Mouse (Mus musculus) layer of hippocampus, adult 11-12 months (tissue): ENCODE measurements around the gene Ube3b.
A peak's percentile ranks its signal among the peaks of the same experiment; 100 is the strongest.

Experiments used
- DNase-seq: peaks from one replicate; pipeline ENCODE4 v3.0.0; 2022; ENCODE audit warnings: low spot score

Ube3b gene

GRCm38 (mm10) chr5:114374409-114375213 is 5.8 kb upstream of the Ube3b start:
- DNase-seq, result no peak

GRCm38 (mm10) chr5:114378177-114378920 is 2.1 kb upstream of the Ube3b start:
- DNase-seq, result no peak

GRCm38 (mm10) chr5:114378936-114379335 is 1.5 kb upstream of the Ube3b start:
- DNase-seq, result no peak

- no peak for DNase-seq
Measured at GRCm38 (mm10) chr5:114379763-114380162, 644 bp upstream of the Ube3b start.

- DNase-seq, result peak; percentile 17
Measured at GRCm38 (mm10) chr5:114381013-114381351, 575 bp downstream of the Ube3b start.

- DNase-seq, result peak; percentile 26
Measured at GRCm38 (mm10) chr5:114383184-114383904, 2.9 kb downstream of the Ube3b start.

- DNase-seq, result no peak
Measured at GRCm38 (mm10) chr5:114384448-114384847, 4.0 kb downstream of the Ube3b start.

GRCm38 (mm10) chr5:114393169-114393568 is 12.8 kb downstream of the Ube3b start:
- DNase-seq, result no peak

- no peak for DNase-seq
Measured at GRCm38 (mm10) chr5:114406592-114406991, 26.2 kb downstream of the Ube3b start.

GRCm38 (mm10) chr5:114407269-114407668 is 26.9 kb downstream of the Ube3b start:
- no peak for DNase-seq

GRCm38 (mm10) chr5:114407810-114408209 is 27.4 kb downstream of the Ube3b start:
- no peak for DNase-seq

GRCm38 (mm10) chr5:114408846-114409245 is 28.4 kb downstream of the Ube3b start:
- no peak for DNase-seq

- DNase-seq, result no peak
Measured at GRCm38 (mm10) chr5:114410429-114410828, 30.0 kb downstream of the Ube3b start.

GRCm38 (mm10) chr5:114412361-114412998 is 32.1 kb downstream of the Ube3b start:
- no peak for DNase-seq

GRCm38 (mm10) chr5:114413067-114413735 is 32.8 kb downstream of the Ube3b start:
- DNase-seq, result no peak

GRCm38 (mm10) chr5:114415606-114416005 is 35.2 kb downstream of the Ube3b start:
- DNase-seq, result no peak

GRCm38 (mm10) chr5:114416855-114417254 is 36.4 kb downstream of the Ube3b start:
- DNase-seq, result no peak

- DNase-seq, result no peak
Measured at GRCm38 (mm10) chr5:114418541-114418940, 38.1 kb downstream of the Ube3b start.

- no peak for DNase-seq
Measured at GRCm38 (mm10) chr5:114421561-114422298, 41.3 kb downstream of the Ube3b start.

- no peak for DNase-seq
Measured at GRCm38 (mm10) chr5:114422591-114422990, 42.2 kb downstream of the Ube3b start.

GRCm38 (mm10) chr5:114423961-114424360 is 43.6 kb downstream of the Ube3b start:
- DNase-seq, result no peak
